Mouse (Mus musculus) spleen, postnatal 4 days (tissue): ENCODE measurements around the gene Pde7b.
"Not testable (repeated sequence)": the region's sequence is repeated elsewhere in the genome, so short reads cannot be mapped to it uniquely, and the experiment has no call there.

ENCODE experiments used
- DNase-seq, 2 experiments: peaks; one replicate each; pipeline ENCODE4 v3.0.0; 2022; ENCODE audit warnings: low spot score in 2 of 2

Gene Pde7b

GRCm38 (mm10) chr10:20550161-20550560, 174.7 kb downstream of the Pde7b start:
- DNase-seq = no peak

GRCm38 (mm10) chr10:20548833-20549710, 175.8 kb downstream of the Pde7b start:
- DNase-seq = no peak

GRCm38 (mm10) chr10:20547951-20548551, 176.8 kb downstream of the Pde7b start:
- DNase-seq = peak; percentile 15 to 67

GRCm38 (mm10) chr10:20543121-20543520, 181.8 kb downstream of the Pde7b start:
- DNase-seq = no peak

GRCm38 (mm10) chr10:20533811-20534210, 191.1 kb downstream of the Pde7b start:
- no peak for DNase-seq

- no peak for DNase-seq
Observed at GRCm38 (mm10) chr10:20531921-20532320, 193.0 kb downstream of the Pde7b start.

- DNase-seq = no peak
Observed at GRCm38 (mm10) chr10:20528544-20529411, 196.1 kb downstream of the Pde7b start.

- no peak for DNase-seq
Observed at GRCm38 (mm10) chr10:20527737-20528136, 197.1 kb downstream of the Pde7b start.

- no peak for DNase-seq
Observed at GRCm38 (mm10) chr10:20518529-20518889, 206.4 kb downstream of the Pde7b start.

- not testable (repeated sequence) for DNase-seq
Observed at GRCm38 (mm10) chr10:20517756-20518528, 206.9 kb downstream of the Pde7b start.

- DNase-seq = no peak
Observed at GRCm38 (mm10) chr10:20513891-20514290, 211.0 kb downstream of the Pde7b start.

GRCm38 (mm10) chr10:20513461-20513860, 211.4 kb downstream of the Pde7b start:
- no peak for DNase-seq

- DNase-seq = no peak
Observed at GRCm38 (mm10) chr10:20509819-20510218, 215.1 kb downstream of the Pde7b start.

- no peak for DNase-seq
Observed at GRCm38 (mm10) chr10:20508497-20508896, 216.4 kb downstream of the Pde7b start.

- no peak for DNase-seq
Observed at GRCm38 (mm10) chr10:20507732-20508412, 217.0 kb downstream of the Pde7b start.

- DNase-seq = no peak
Observed at GRCm38 (mm10) chr10:20507069-20507468, 217.8 kb downstream of the Pde7b start.

GRCm38 (mm10) chr10:20505454-20505853, 219.4 kb downstream of the Pde7b start:
- DNase-seq = peak in 1 of 2 experiments; percentile 56

- no peak for DNase-seq
Observed at GRCm38 (mm10) chr10:20504800-20505199, 220.1 kb downstream of the Pde7b start.

GRCm38 (mm10) chr10:20503265-20504025, 221.4 kb downstream of the Pde7b start:
- DNase-seq = no peak

GRCm38 (mm10) chr10:20501221-20501620, 223.7 kb downstream of the Pde7b start:
- no peak for DNase-seq
